8 mouse cellular contexts compared by ENCODE assay signal in the genomic region with DNA sequence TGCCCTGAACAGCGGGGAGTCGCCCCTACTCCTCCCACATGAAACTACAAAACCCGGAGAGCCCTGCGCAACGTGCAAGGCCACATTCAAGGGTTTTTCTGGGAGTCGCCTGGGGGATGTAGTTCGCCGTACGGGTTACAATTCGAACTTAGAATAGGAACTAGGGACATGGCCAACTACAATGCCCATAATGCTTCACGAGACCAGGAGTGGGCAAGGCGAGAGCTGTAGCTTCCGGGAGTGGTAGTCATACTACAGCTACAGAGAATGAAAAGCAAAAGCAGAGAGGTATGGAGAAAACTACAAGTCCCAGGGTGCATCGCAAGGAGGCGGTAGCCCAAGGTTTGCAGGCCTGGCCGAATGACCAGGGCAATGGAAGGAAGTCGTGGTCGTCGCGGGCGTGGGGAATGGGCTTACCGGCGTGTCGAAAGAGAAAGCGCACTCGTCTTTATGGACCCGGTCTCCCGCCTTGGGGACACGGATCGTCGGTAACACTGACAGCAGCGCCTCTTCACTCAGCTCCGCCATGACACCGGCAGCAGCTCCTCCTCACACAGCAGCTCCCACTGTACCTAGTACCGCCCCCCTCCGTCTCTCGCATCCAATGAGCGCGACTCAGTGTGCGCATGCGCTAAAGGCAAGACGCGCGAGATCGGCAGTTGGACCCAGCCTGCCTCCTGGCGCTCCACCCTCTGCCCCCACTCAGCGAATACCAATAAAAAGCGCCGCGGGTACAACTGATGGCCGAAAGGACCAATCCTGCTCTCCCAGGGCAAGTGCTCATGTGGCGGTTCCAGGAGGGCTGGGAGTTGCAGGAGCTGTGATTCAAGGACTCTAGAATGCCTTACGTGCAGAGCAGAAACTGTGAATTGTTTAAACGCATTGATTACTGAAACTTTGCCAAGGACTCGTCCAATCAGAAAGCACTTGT. TPM values are rescaled to one million over a fixed set of nuclear protein-coding genes. Genes with fewer than 3 reads are reported as not detected.
DNase-seq lines count a peak whose midpoint lies in the region; ATAC-seq and TF ChIP-seq lines count a peak whose summit lies in the region.

Usp5 (minus strand) TSS at position 617 of the 931 bp plus-strand sequence.
Cdca3 (plus strand) TSS at position 680 of the 931 bp plus-strand sequence.

- H3K79me2 ChIP-seq in MEL (ENCODE audit: control insufficient read depth, insufficient read depth, low read length, poor library complexity) = peaks cover 22% of the 10 kb centered on the region

- H3K27me3 ChIP-seq in MEL (ENCODE audit: control insufficient read depth in 1 of 2, insufficient read depth in 2 of 2, low read length in 2 of 2) = no peaks in the 10 kb centered on the region
- no peaks in the 10 kb centered on the region for H3K27me3 ChIP-seq in cerebellum, adult 2 months (ENCODE audit: control insufficient read depth, insufficient read depth, low read length)
- no peaks in the 10 kb centered on the region for H3K27me3 ChIP-seq in forebrain, postnatal 0 days (ENCODE audit: insufficient read depth, low read length)
- no peaks in the 10 kb centered on the region for H3K27me3 ChIP-seq in lung, embryonic 15.5 days

- peak within 1 kb of the TSS; percentile 79 to 89 for H3K4me3 ChIP-seq in MEL (ENCODE audit: control insufficient read depth in 1 of 2, insufficient read depth in 1 of 2, low read depth in 2 of 2, low read length in 2 of 2)
- peak within 1 kb of the TSS; percentile 85 for H3K4me3 ChIP-seq in cerebellum, adult 2 months (replicated peaks; ENCODE audit: insufficient read depth, low read depth, low read length)
- H3K4me3 ChIP-seq in forebrain, postnatal 0 days (ENCODE audit: low read depth, low read length) = peak within 1 kb of the TSS; percentile 55
- H3K4me3 ChIP-seq in lung, embryonic 15.5 days = peak within 1 kb of the TSS; percentile 61

- DNase-seq in MEL (ENCODE audit: low read depth, low spot score) = peak; percentile 99
- peak; percentile 99 to 100 for DNase-seq in cerebellum, adult 2 months
- DNase-seq in forebrain, postnatal 0 days = peak; percentile 100
- DNase-seq in heart, postnatal 4 days = peak; percentile 98
- peak; percentile 99 for DNase-seq in layer of hippocampus, adult 8-10 months (ENCODE audit: low spot score in 2 of 2)
- DNase-seq in ovary, adult 18-20 months (ENCODE audit: low spot score) = peak; percentile 100
- peak; percentile 100 for DNase-seq in thymus, postnatal 0 days (ENCODE audit: low spot score)

- no peak for TF ChIP-seq EP300 in MEL (IDR thresholded peaks at IDR 0.05; ENCODE audit: low read depth in 1 of 2, low read length in 2 of 2)

- peak within 1 kb of the TSS; percentile 83 for H3K4me2 ChIP-seq in forebrain, postnatal 0 days (ENCODE audit: low read depth)
- peak within 1 kb of the TSS; percentile 85 for H3K4me2 ChIP-seq in lung, embryonic 15.5 days

- WGBS in cerebellum, adult 2 months = under 1% methylated on average over 55 of the region's 55 CpGs
- WGBS in forebrain, postnatal 0 days = under 1% methylated on average over 54 of the region's 55 CpGs
- 0% methylated on average over 55 of the region's 55 CpGs for WGBS in lung, embryonic 15.5 days

- H3K27ac ChIP-seq in MEL (ENCODE audit: control insufficient read depth, low read depth, low read length) = peak within 1 kb of the TSS; percentile 88
- peak within 1 kb of the TSS; percentile 79 for H3K27ac ChIP-seq in cerebellum, adult 2 months (ENCODE audit: insufficient read depth, low read length)
- H3K27ac ChIP-seq in forebrain, postnatal 0 days (ENCODE audit: low read depth, low read length) = peak within 1 kb of the TSS; percentile 76
- peak within 1 kb of the TSS; percentile 93 for H3K27ac ChIP-seq in lung, embryonic 15.5 days

- TF ChIP-seq POLR2A in MEL (IDR thresholded peaks at IDR 0.05; ENCODE audit: control insufficient read depth in 1 of 2, insufficient read depth in 1 of 2, low read depth in 1 of 2, low read length in 2 of 2, poor library complexity in 1 of 2) = peak; percentile 58 to 79; a peak in 2 of 4 replicates
- TF ChIP-seq POLR2A in cerebellum, adult 2 months (IDR thresholded peaks at IDR 0.05; ENCODE audit: borderline replicate concordance, insufficient read depth, low read length) = peak; percentile 86

- no peaks in the 10 kb centered on the region for H3K9me3 ChIP-seq in MEL (replicated peaks; ENCODE audit: insufficient read depth, low read length)
- no peaks in the 10 kb centered on the region for H3K9me3 ChIP-seq in forebrain, postnatal 0 days (ENCODE audit: low read length)
- H3K9me3 ChIP-seq in lung, embryonic 15.5 days = no peaks in the 10 kb centered on the region

- H3K36me3 ChIP-seq in MEL (ENCODE audit: control insufficient read depth in 1 of 2, insufficient read depth in 2 of 2, low read length in 2 of 2) = peaks cover 0 to 8% of the 10 kb centered on the region in 2 experiments; a peak in 2 of 4 replicates
- peaks cover 23% of the 10 kb centered on the region for H3K36me3 ChIP-seq in forebrain, postnatal 0 days (ENCODE audit: insufficient read depth)
- H3K36me3 ChIP-seq in lung, embryonic 15.5 days = peaks cover 43% of the 10 kb centered on the region

- peak within 1 kb of the TSS; percentile 87 for H3K9ac ChIP-seq in MEL (ENCODE audit: control insufficient read depth, low read depth, low read length, poor library complexity, severe bottlenecking)
- peak within 1 kb of the TSS; percentile 59 for H3K9ac ChIP-seq in forebrain, postnatal 0 days
- peak within 1 kb of the TSS; percentile 75 for H3K9ac ChIP-seq in lung, embryonic 15.5 days

- peak; percentile 93 for ATAC-seq in forebrain, postnatal 0 days
- peak; percentile 95 for ATAC-seq in lung, embryonic 15.5 days (ENCODE audit: borderline replicate concordance, extremely low read depth, low FRiP score, low TSS enrichment)

- TF ChIP-seq CTCF in MEL (IDR thresholded peaks at IDR 0.05 in 2 of 3, conservative IDR thresholded peaks at IDR 0.05 in 1 of 3; ENCODE audit: control insufficient read depth in 1 of 3, insufficient read depth in 1 of 3, low read depth in 2 of 3, low read length in 3 of 3, poor library complexity in 1 of 3, severe bottlenecking in 1 of 3) = no peak
- no peak for TF ChIP-seq CTCF in cerebellum, adult 2 months (IDR thresholded peaks at IDR 0.05; ENCODE audit: borderline replicate concordance, insufficient read depth, low read depth, low read length)
- TF ChIP-seq CTCF in forebrain, postnatal 0 days (IDR thresholded peaks at IDR 0.05; ENCODE audit: low read depth) = peak; percentile 52

- peaks cover 2 to 6% of the 10 kb centered on the region in 2 experiments; a peak in 3 of 4 replicates for H3K4me1 ChIP-seq in MEL (ENCODE audit: control insufficient read depth in 1 of 2, insufficient read depth in 2 of 2, low read length in 2 of 2)
- H3K4me1 ChIP-seq in cerebellum, adult 2 months (ENCODE audit: control insufficient read depth, insufficient read depth, low read length) = no peaks in the 10 kb centered on the region
- 0 out of 2 replicates have a peak, but pooled peaks cover 4% of the 10 kb centered on the region for H3K4me1 ChIP-seq in forebrain, postnatal 0 days (ENCODE audit: insufficient read depth)
- peaks cover 27% of the 10 kb centered on the region for H3K4me1 ChIP-seq in lung, embryonic 15.5 days

- no peak for TF ChIP-seq RAD21 in MEL (IDR thresholded peaks at IDR 0.05; ENCODE audit: low read depth, low read length)

TF ChIP-seq in MEL, 35 proteins besides CTCF, POLR2A, EP300 and RAD21 (continues in another document):
- TF ChIP-seq MEF2A (IDR thresholded peaks at IDR 0.05; ENCODE audit: extremely low read depth, insufficient replicate concordance, low read depth, low read length, poor library complexity, severe bottlenecking) (no peak), BHLHE40 (IDR thresholded peaks at IDR 0.05; ENCODE audit: borderline replicate concordance, low read depth, low read length) (no peak), HCFC1 (IDR thresholded peaks at IDR 0.05; ENCODE audit: low read depth, low read length) (peak; percentile 93), POLR2AphosphoS5 (IDR thresholded peaks at IDR 0.05; ENCODE audit: borderline replicate concordance, low read depth, low read length) (no peak), ZMIZ1 (IDR thresholded peaks at IDR 0.05; ENCODE audit: low read depth, low read length) (peak; percentile 95), MAX (IDR thresholded peaks at IDR 0.05; ENCODE audit: low read length) (peak; percentile 81), ZC3H11A (IDR thresholded peaks at IDR 0.05; ENCODE audit: low read depth, low read length) (no peak), JUND (IDR thresholded peaks at IDR 0.05; ENCODE audit: low read depth, low read length) (no peak), ELF1 (IDR thresholded peaks at IDR 0.05; ENCODE audit: low read depth, low read length) (peak; percentile 94), ZKSCAN1 (IDR thresholded peaks at IDR 0.05; ENCODE audit: low read depth, low read length) (no peak), NELFE (IDR thresholded peaks at IDR 0.05; ENCODE audit: low read depth, low read length) (peak; percentile 95), POLR2AphosphoS2 (IDR thresholded peaks at IDR 0.05; ENCODE audit: low read length) (peak; percentile 92)

RNA-seq across cellular contexts. Expression of gene Usp5, which starts in this region (rescaled TPM):
- 101 and 102 TPM in 2 replicates for total RNA-seq in MEL (2012; rRNA removed)
- polyA plus RNA-seq in MEL (2012; ENCODE audit: insufficient read depth in 1 of 2, insufficient read length in 2 of 2, low read depth in 1 of 2, low replicate concordance in 2 of 2, missing spikeins in 1 of 2) = 100 to 1,000 TPM in 1 of 2 experiments, not detected in 1; 129 TPM
- 155 and 159 TPM in 2 replicates for polyA plus RNA-seq in cerebellum, adult 2 months (2012; rRNA removed)
- 215 and 224 TPM in 2 replicates for total RNA-seq in forebrain, postnatal 0 days (2014; rRNA removed)
- polyA plus RNA-seq in forebrain, postnatal 0 days (2015; fragmentation: Nextera tagmentation; extraction: Ambion mirVana) = 173 and 191 TPM in 2 replicates
- 100 to 1,000 TPM; 102 to 104 TPM for total RNA-seq in heart, postnatal 4 days (2021)
- total RNA-seq in layer of hippocampus, adult 8-10 months (2022) = 100 to 1,000 TPM; 181 to 196 (median 186) TPM
- 149 and 152 TPM in 2 replicates for polyA plus RNA-seq in lung, embryonic 15.5 days (2015; fragmentation: Nextera tagmentation; extraction: Ambion mirVana)
- 93.0 and 93.4 TPM in 2 replicates for polyA plus RNA-seq in thymus, postnatal 0 days (2015; fragmentation: Nextera tagmentation; extraction: Ambion mirVana)

RNA-seq across cellular contexts. Expression of gene Cdca3, which starts in this region (rescaled TPM):
- total RNA-seq in MEL (2012; rRNA removed) = 54.5 and 70.0 TPM in 2 replicates
- 100 to 1,000 TPM in 1 of 2 experiments, not detected in 1; 185 TPM for polyA plus RNA-seq in MEL (2012; ENCODE audit: insufficient read depth in 1 of 2, insufficient read length in 2 of 2, low read depth in 1 of 2, low replicate concordance in 2 of 2, missing spikeins in 1 of 2)
- polyA plus RNA-seq in cerebellum, adult 2 months (2012; rRNA removed) = 1.3 and 1.4 TPM in 2 replicates
- total RNA-seq in forebrain, postnatal 0 days (2014; rRNA removed) = 13.5 and 20.7 TPM in 2 replicates
- polyA plus RNA-seq in forebrain, postnatal 0 days (2015; fragmentation: Nextera tagmentation; extraction: Ambion mirVana) = 28.5 and 30.5 TPM in 2 replicates
- total RNA-seq in heart, postnatal 4 days (2021) = 10 to 100 TPM; 77.8 to 82.6 TPM
- 1 to 10 TPM in 2 of 4 experiments, under 1 TPM in 2; 0.61 to 1.0 (median 0.95) TPM for total RNA-seq in layer of hippocampus, adult 8-10 months (2022)
- 188 and 197 TPM in 2 replicates for polyA plus RNA-seq in lung, embryonic 15.5 days (2015; fragmentation: Nextera tagmentation; extraction: Ambion mirVana)
- 240 and 258 TPM in 2 replicates for polyA plus RNA-seq in thymus, postnatal 0 days (2015; fragmentation: Nextera tagmentation; extraction: Ambion mirVana)

Comparison
In these comparisons a context has a peak if more than half of its experiments do, and no peak if none do; other contexts are left out.
1. Peak in every context shown above with its lines: DNase-seq, ATAC-seq, H3K4me3 ChIP-seq and H3K27ac ChIP-seq.